Mouse (Mus musculus) retina, embryonic 14.5 days (tissue): Measurements from ENCODE around the gene Arrdc3.
"Not testable (repeated sequence)": the region's sequence is repeated elsewhere in the genome, so short reads cannot be mapped to it uniquely, and the experiment has no call there.

Experiments used
- DNase-seq: peaks from one replicate; pipeline ENCODE4 v3.0.0-alpha.2; 2015; ENCODE audit warnings: low spot score

Arrdc3 gene

GRCm38 (mm10) chr13:80883190-80883589 is at the start of gene Arrdc3:
Gene Arrdc3 (plus strand): TSS chr13:80883384.
- DNase-seq: peak; percentile 99

- peak; percentile 88 for DNase-seq
Measured at GRCm38 (mm10) chr13:80862215-80862614, 21.0 kb upstream of the Arrdc3 start.

- DNase-seq: no peak
Measured at GRCm38 (mm10) chr13:80864195-80864594, 19.0 kb upstream of the Arrdc3 start.

- DNase-seq: no peak
Measured at GRCm38 (mm10) chr13:80875126-80875525, 8.1 kb upstream of the Arrdc3 start.

- no peak for DNase-seq
Measured at GRCm38 (mm10) chr13:80880756-80881155, 2.4 kb upstream of the Arrdc3 start.

- peak; percentile 92 for DNase-seq
Measured at GRCm38 (mm10) chr13:80881722-80882500, 1.3 kb upstream of the Arrdc3 start.

- DNase-seq: no peak
Measured at GRCm38 (mm10) chr13:80882716-80883135, 458 bp upstream of the Arrdc3 start.

- DNase-seq: peak; percentile 69
Measured at GRCm38 (mm10) chr13:80883649-80884376, 629 bp downstream of the Arrdc3 start.

GRCm38 (mm10) chr13:80884377-80884983 is 1.3 kb downstream of the Arrdc3 start:
- peak; percentile 92 for DNase-seq

- DNase-seq: peak; percentile 98
Measured at GRCm38 (mm10) chr13:80885103-80885833, 2.1 kb downstream of the Arrdc3 start.

GRCm38 (mm10) chr13:80885834-80886663 is 2.9 kb downstream of the Arrdc3 start:
- peak; percentile 99 for DNase-seq

GRCm38 (mm10) chr13:80886664-80887210 is 3.6 kb downstream of the Arrdc3 start:
- DNase-seq: peak; percentile 75

- DNase-seq: no peak
Measured at GRCm38 (mm10) chr13:80887842-80888241, 4.7 kb downstream of the Arrdc3 start.

GRCm38 (mm10) chr13:80894928-80895327 is 11.7 kb downstream of the Arrdc3 start:
- not testable (repeated sequence) for DNase-seq

- DNase-seq: no peak
Measured at GRCm38 (mm10) chr13:80897411-80897810, 14.2 kb downstream of the Arrdc3 start.

- no peak for DNase-seq
Measured at GRCm38 (mm10) chr13:80898095-80898494, 14.9 kb downstream of the Arrdc3 start.

- no peak for DNase-seq
Measured at GRCm38 (mm10) chr13:80899435-80900029, 16.3 kb downstream of the Arrdc3 start.

- no peak for DNase-seq
Measured at GRCm38 (mm10) chr13:80901432-80901831, 18.2 kb downstream of the Arrdc3 start.

- DNase-seq: no peak
Measured at GRCm38 (mm10) chr13:80902796-80903195, 19.6 kb downstream of the Arrdc3 start.

GRCm38 (mm10) chr13:80913361-80913760 is 30.2 kb downstream of the Arrdc3 start:
- DNase-seq: no peak
